ENCODE assay signal across 13 mouse cellular contexts in genomic region chr12:43852246-43852645, GRCm38 (mm10).
"Had no signal": no experiment of that assay in that cellular context is flagged by ENCODE, and none has a peak within 500 bp of the region (broad histone marks: within the 10 kb centered on the region; RNA-seq: fewer than 3 reads in every experiment).

No protein-coding gene starts in this region.

- H3K36me3 ChIP-seq: liver, embryonic 13.5 days had no signal

- H3K9me3 ChIP-seq: liver, embryonic 13.5 days had no signal

- H3K9ac ChIP-seq: liver, embryonic 13.5 days had no signal

- H3K27me3 ChIP-seq: liver, embryonic 13.5 days had no signal

- H3K27ac ChIP-seq: layer of hippocampus, adult 2 months; left cerebral cortex, adult 2 months; liver, embryonic 13.5 days had no signal

- H3K4me3 ChIP-seq: layer of hippocampus, adult 2 months; left cerebral cortex, adult 2 months; liver, embryonic 13.5 days had no signal

- H3K4me2 ChIP-seq: liver, embryonic 13.5 days; midbrain, embryonic 11.5 days had no signal

- DNase-seq: kidney, adult 9 months; kidney, postnatal 25 days; layer of hippocampus, postnatal 36 days; liver, embryonic 13.5 days; lung, adult 2 months; lung, postnatal 14 days; lung, postnatal 4 days; midbrain, embryonic 14.5 days; thymus, adult 18-20 months; thymus, postnatal 36 days had no signal

- H3K4me1 ChIP-seq: liver, embryonic 13.5 days had no signal
